Mouse (Mus musculus): ENCODE measurements at regions not wholly inside any gene's neighbourhood (a gene's known extent, or its start where the extent isn't known, plus 50 kb on each side); places are given as distances from the start of the nearest gene placed in this dataset.

DNA sequence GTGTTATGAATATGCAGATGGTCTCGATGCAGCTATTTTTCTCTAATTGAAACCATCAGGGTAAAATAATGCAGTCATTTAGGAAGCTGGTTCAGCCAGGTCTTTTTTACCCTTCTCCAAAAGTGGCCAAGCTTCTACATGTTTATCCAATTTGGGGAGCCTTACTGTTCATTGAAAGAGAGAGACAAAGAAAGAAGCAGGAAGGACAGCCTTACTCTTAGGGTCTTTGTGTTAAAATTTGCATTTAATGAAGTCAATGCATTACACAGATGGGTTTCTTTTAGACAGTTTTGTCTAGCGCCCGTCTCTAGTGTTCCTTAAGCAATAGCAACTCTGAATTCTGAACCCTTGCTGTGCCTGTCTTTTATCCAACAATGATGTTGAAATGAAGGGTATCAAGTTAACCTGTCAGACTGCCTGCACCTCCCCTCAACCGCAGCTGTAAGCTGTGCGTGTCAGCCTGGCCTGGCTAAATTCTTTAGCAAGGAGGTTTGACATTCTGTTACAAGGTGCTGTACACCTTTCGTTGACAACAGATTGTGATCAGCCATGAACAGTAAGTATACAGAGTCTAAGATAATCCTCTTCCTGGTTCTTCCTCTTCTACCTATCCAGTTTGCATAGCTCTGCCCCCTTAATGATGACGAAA, 91.3 kb upstream of the Ddit4l start:
- TF ChIP-seq CTCF (IDR thresholded peaks at IDR 0.05; ENCODE audit: low read depth): no peak
- no peak for DNase-seq (ENCODE audit: low spot score)
- H3K27ac ChIP-seq: no peak overlapping the region
- no peak overlapping the region for H3K9ac ChIP-seq (replicated peaks; ENCODE audit: low read length)
- H3K4me2 ChIP-seq (ENCODE audit: low read depth, low read length): no peak overlapping the region
- H3K27me3 ChIP-seq (ENCODE audit: insufficient read depth, low read length): no peaks in the 10 kb centered on the region
- no peak for ATAC-seq
- 29% methylated on average over 7 of the region's 7 CpGs for WGBS
- H3K9me3 ChIP-seq (ENCODE audit: low read length): no peaks in the 10 kb centered on the region
- H3K36me3 ChIP-seq (ENCODE audit: insufficient read depth, low read length): no peaks in the 10 kb centered on the region
- no peaks in the 10 kb centered on the region for H3K4me1 ChIP-seq (ENCODE audit: insufficient read depth, low read length)
- H3K4me3 ChIP-seq (ENCODE audit: low read length): no peak overlapping the region

- H3K36me3 ChIP-seq (ENCODE audit: insufficient read depth, low read length): no peaks in the 10 kb centered on the region
- 58% methylated on average over 3 of the region's 3 CpGs for WGBS
- no peak overlapping the region for H3K9ac ChIP-seq (replicated peaks; ENCODE audit: low read length)
- H3K4me1 ChIP-seq (ENCODE audit: insufficient read depth, low read length): no peaks in the 10 kb centered on the region
- ATAC-seq (no peak), DNase-seq (ENCODE audit: low spot score) (no peak)
- TF ChIP-seq CTCF (IDR thresholded peaks at IDR 0.05; ENCODE audit: low read depth): no peak
- H3K4me2 ChIP-seq (ENCODE audit: low read depth, low read length): no peak overlapping the region
- no peaks in the 10 kb centered on the region for H3K27me3 ChIP-seq (ENCODE audit: insufficient read depth, low read length)
- H3K9me3 ChIP-seq (ENCODE audit: low read length): no peaks in the 10 kb centered on the region
- no peak overlapping the region for H3K4me3 ChIP-seq (ENCODE audit: low read length)
- no peak overlapping the region for H3K27ac ChIP-seq
Measured at GRCm38 (mm10) chr3:137541666-137542065, 79.7 kb upstream of the Ddit4l start.

DNA sequence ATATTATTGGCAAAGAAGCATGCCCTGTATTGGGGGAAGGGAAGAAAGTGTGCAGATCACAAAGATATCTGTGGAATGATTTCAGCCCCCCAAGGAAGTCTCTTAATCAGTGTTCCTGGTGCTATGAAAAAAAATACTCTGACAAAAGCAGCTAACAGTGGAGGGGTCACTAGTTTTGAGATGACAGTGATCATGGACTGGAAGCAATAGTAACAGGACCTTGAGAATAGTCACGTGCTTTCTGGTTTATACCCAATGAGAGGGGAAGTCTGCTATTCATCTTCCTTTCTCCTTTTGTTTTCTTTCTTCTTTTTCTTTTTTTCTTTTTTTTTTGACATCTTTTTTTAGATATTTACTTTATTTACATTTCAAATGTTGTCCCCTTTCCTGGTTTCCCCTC, 79.1 kb upstream of the Ddit4l start:
- Histone ChIP-seq H3K4me3 (ENCODE audit: low read length) (no peak overlapping the region), H3K27ac (no peak overlapping the region)

GRCm38 (mm10) chr3:137547414-137547877, 74.0 kb upstream of the Ddit4l start:
- ATAC-seq (peak; percentile 58; the same call in 1 of the 2 replicates), DNase-seq (ENCODE audit: low spot score) (peak; percentile 67)
- no peaks in the 10 kb centered on the region for H3K36me3 ChIP-seq (ENCODE audit: insufficient read depth, low read length)
- 0 out of 2 replicates have a peak overlapping the region, but pooled peaks have one; percentile 9 for H3K9ac ChIP-seq (replicated peaks; ENCODE audit: low read length)
- peak overlapping the region; percentile 49 for H3K4me2 ChIP-seq (ENCODE audit: low read depth, low read length)
- TF ChIP-seq CTCF (IDR thresholded peaks at IDR 0.05; ENCODE audit: low read depth): no peak
- H3K4me1 ChIP-seq (ENCODE audit: insufficient read depth, low read length): no peaks in the 10 kb centered on the region
- H3K4me3 ChIP-seq (ENCODE audit: low read length): peak overlapping the region; percentile 21
- no peaks in the 10 kb centered on the region for H3K27me3 ChIP-seq (ENCODE audit: insufficient read depth, low read length)
- WGBS: 3% methylated on average over 12 of the region's 12 CpGs
- no peaks in the 10 kb centered on the region for H3K9me3 ChIP-seq (ENCODE audit: low read length)
- H3K27ac ChIP-seq: no peak overlapping the region

More for the DNA sequence above, 79.1 kb upstream of the Ddit4l start:
- Histone ChIP-seq H3K27me3 (ENCODE audit: insufficient read depth, low read length) (no peaks in the 10 kb centered on the region), H3K36me3 (ENCODE audit: insufficient read depth, low read length) (no peaks in the 10 kb centered on the region), H3K4me2 (ENCODE audit: low read depth, low read length) (no peak overlapping the region), H3K9ac (replicated peaks; ENCODE audit: low read length) (no peak overlapping the region), H3K9me3 (ENCODE audit: low read length) (no peaks in the 10 kb centered on the region), H3K4me1 (ENCODE audit: insufficient read depth, low read length) (no peaks in the 10 kb centered on the region)
- DNase-seq (ENCODE audit: low spot score): no peak
- no peak for TF ChIP-seq CTCF (IDR thresholded peaks at IDR 0.05; ENCODE audit: low read depth)
- 76% methylated on average over 1 of the region's 1 CpGs for WGBS
- ATAC-seq: no peak

DNA sequence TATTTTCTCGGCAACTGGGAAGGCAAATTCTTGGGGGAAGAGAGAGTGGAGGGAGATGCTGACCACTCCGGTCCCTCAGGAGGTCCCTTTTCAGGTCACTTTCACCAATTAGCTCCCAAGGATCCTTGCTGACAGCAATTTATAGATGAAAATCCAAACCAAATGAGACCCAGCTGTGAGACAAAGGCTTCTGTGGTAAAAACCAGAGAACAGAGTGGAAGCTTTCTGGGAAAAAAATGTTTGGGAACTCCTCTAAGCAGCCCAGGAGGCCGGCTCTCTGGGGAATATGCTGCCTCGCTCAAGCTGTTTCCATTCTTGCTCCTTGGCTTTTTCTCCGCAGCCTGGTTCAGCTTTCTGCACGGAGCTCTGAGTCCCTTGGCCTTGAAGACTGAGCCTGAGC, 73.5 kb upstream of the Ddit4l start:
- DNase-seq (ENCODE audit: low spot score) (peak; percentile 50), ATAC-seq (no peak)
- no peak overlapping the region for H3K27ac ChIP-seq
- H3K4me1 ChIP-seq (ENCODE audit: insufficient read depth, low read length): no peaks in the 10 kb centered on the region
- peak overlapping the region; percentile 21 for H3K4me3 ChIP-seq (ENCODE audit: low read length)
- 6% methylated on average over 6 of the region's 6 CpGs for WGBS
- no peak for TF ChIP-seq CTCF (IDR thresholded peaks at IDR 0.05; ENCODE audit: low read depth)
- no peaks in the 10 kb centered on the region for H3K27me3 ChIP-seq (ENCODE audit: insufficient read depth, low read length)
- peak overlapping the region; percentile 49 for H3K4me2 ChIP-seq (ENCODE audit: low read depth, low read length)
- no peaks in the 10 kb centered on the region for H3K9me3 ChIP-seq (ENCODE audit: low read length)
- no peaks in the 10 kb centered on the region for H3K36me3 ChIP-seq (ENCODE audit: insufficient read depth, low read length)
- no peak overlapping the region for H3K9ac ChIP-seq (replicated peaks; ENCODE audit: low read length)

DNA sequence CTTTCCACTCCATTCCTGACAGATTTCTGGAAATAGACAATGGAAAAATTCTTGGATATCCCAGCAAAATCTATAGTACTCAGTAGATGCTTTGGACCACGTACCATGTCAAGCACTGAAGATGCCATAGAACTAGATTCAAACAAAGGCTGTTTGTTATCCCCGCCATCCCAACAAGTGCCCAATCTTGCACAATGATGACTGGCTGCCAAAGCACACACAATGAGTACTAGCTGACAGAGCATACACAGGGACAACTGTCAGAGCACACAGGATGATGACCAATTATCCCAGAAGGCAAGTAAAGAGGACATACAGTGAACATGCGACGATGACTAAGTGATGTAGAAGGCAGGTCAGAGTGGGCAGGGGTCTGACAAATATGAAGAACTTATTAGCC, 70.7 kb upstream of the Ddit4l start:
- no peak for ATAC-seq
- Histone ChIP-seq H3K4me3 (ENCODE audit: low read length) (no peak overlapping the region), H3K9ac (replicated peaks; ENCODE audit: low read length) (no peak overlapping the region), H3K4me2 (ENCODE audit: low read depth, low read length) (no peak overlapping the region), H3K27me3 (ENCODE audit: insufficient read depth, low read length) (no peaks in the 10 kb centered on the region), H3K27ac (no peak overlapping the region), H3K36me3 (ENCODE audit: insufficient read depth, low read length) (no peaks in the 10 kb centered on the region), H3K9me3 (ENCODE audit: low read length) (no peaks in the 10 kb centered on the region), H3K4me1 (ENCODE audit: insufficient read depth, low read length) (no peaks in the 10 kb centered on the region)
- TF ChIP-seq CTCF (IDR thresholded peaks at IDR 0.05; ENCODE audit: low read depth): no peak
- 80% methylated on average over 4 of the region's 4 CpGs for WGBS
- no peak for DNase-seq (ENCODE audit: low spot score)

All from hindbrain, postnatal 0 days (tissue).